Mouse (Mus musculus): Measurements from ENCODE around the gene Thsd4.
"Not testable (repeated sequence)": the region's sequence is repeated elsewhere in the genome, so short reads cannot be mapped to it uniquely, and the experiment has no call there.

Gene Thsd4

DNA sequence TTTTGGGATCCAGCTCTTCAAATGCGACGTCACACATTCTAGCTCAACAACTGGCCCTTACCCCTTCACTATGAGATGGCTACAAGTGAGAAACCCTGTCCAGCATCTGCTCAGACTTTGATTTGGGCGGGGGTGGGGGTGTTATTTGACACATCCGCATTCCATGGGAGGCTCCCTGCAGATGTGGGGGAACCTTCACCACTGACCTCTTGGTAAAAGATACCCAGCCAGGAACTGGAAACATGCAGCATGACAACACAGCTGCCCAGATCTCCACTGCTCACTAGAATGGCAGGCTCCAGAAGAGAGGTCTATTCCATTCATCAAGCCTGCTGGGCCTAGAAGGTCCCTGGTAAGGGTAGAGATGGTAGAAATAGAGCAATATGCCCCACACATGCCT is 213.7 kb downstream of the Thsd4 start:
- no peak for DNase-seq (ENCODE audit: low spot score in 2 of 2)

GRCm38 (mm10) chr9:60307469-60307868 is 214.4 kb downstream of the Thsd4 start:
- no peak for DNase-seq (ENCODE audit: low spot score in 2 of 2)

DNA sequence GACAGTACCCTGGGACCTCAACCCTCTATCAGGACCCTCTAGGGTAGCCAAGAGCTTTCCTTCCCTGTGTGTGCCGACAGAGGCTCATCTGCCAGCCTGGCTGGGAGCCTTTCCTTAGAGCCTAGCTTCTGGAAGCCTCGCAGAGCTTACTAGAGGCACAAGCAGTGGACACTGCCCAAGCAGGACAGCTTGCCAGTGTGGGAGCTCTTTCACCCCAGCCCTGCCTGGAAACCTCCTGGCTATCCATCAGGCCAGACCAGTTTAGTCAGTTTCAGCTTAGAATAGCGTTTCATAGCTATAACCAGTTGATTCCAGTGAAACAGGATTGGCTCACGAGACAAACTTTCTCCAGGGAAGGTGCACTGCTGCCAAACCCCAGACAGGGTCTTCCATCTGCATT is 215.6 kb downstream of the Thsd4 start:
- no peak for DNase-seq (ENCODE audit: low spot score in 2 of 2)

GRCm38 (mm10) chr9:60305204-60305840 is 216.5 kb downstream of the Thsd4 start:
- no peak for DNase-seq (ENCODE audit: low spot score in 2 of 2)

DNA sequence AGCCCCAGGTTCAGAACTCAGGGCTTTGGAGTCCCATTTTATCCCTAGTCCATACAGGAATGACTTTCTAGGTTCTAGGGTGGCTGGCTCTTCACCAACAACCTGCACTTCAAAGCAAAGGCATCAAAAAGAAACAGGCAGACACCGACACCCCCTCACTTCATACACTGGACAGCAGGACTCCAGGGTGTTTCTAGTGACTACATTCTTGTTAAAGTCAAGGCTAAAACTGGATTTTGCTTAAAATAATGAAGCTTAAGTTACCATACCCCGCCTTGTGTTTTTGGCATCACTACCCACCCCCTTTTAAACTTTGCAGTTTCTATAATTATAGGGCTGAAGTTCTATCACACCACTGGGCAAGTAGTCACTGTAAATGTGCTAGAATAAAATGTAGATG is 225.6 kb downstream of the Thsd4 start:
- no peak for DNase-seq (ENCODE audit: low spot score in 2 of 2)

- DNase-seq (ENCODE audit: low spot score in 2 of 2): no peak
These were observed 226.6 kb downstream of the Thsd4 start for GRCm38 (mm10) chr9:60295199-60295598.

DNA sequence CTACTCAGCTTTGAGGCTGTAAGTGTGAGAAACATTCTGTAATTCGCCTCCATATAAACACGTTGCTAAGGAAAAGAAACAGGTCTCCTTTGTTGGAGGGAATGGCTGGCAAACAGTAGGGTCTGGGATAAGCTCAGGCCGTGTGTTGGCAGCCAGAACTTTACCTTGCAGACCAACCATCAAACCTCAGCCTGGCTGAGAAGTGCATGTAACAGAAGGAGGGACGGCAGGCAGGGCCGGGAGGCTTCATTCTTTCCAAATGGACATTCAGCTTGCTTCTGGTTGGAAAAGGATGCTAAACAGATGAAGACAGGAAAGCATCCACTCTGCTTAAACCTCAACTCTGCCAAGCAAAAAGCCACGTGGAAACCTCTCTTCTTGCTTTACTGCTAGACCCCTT is 228.7 kb downstream of the Thsd4 start:
- DNase-seq (ENCODE audit: low spot score in 2 of 2): no peak

GRCm38 (mm10) chr9:60290780-60291179 is 231.1 kb downstream of the Thsd4 start:
- no peak for DNase-seq (ENCODE audit: low spot score in 2 of 2)

GRCm38 (mm10) chr9:60288789-60289188 is 233.1 kb downstream of the Thsd4 start:
- DNase-seq (ENCODE audit: low spot score in 2 of 2): no peak

GRCm38 (mm10) chr9:60286390-60286789 is 235.5 kb downstream of the Thsd4 start:
- DNase-seq (ENCODE audit: low spot score in 2 of 2): no peak

- DNase-seq (ENCODE audit: low spot score in 2 of 2): no peak
These were observed 236.8 kb downstream of the Thsd4 start for GRCm38 (mm10) chr9:60285047-60285462.

- DNase-seq (ENCODE audit: low spot score in 2 of 2): no peak
These were observed 237.5 kb downstream of the Thsd4 start for GRCm38 (mm10) chr9:60284318-60284717.

DNA sequence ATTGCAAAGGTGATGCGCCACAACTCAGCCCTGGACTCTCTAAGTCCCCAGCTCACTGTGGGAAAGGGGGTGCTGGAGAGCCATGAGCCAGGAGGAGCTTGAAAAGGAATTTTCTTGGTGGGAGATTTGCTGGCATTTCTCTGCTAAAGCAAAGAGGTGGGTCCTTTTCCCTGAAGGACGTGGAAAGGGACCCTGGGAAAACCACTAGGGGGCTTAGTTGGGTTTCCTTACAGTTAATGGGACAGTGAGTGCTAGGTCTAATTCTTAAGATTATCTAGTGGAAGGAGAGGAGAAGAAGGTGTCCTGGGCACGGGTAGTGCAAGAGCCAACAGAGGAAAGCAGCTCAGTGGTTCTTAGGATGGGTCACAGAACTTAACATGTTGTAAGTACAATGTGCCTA is 238.3 kb downstream of the Thsd4 start:
- no peak for DNase-seq (ENCODE audit: low spot score in 2 of 2)

- no peak for DNase-seq (ENCODE audit: low spot score in 2 of 2)
These were observed 240.6 kb downstream of the Thsd4 start for GRCm38 (mm10) chr9:60281281-60281680.

DNA sequence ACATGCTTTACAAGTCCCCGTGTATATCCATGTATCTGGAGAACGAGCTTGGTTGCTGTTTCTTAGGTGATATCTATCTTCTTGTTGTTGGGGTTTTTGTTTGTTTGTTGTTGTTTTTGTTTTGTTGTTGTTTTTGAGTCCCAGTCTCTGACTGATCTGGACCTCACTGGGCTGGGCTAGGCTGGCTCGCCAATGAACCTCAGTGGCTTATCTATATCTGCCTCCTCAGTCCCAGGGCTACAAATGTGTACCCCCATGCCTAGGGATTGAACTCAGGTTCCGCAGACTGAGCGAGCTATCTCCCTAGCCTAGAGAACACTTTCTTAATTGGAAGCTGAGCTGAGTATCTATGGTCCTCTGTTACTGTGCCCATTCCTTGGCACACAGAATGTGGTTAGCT is 241.1 kb downstream of the Thsd4 start:
- DNase-seq (ENCODE audit: low spot score in 2 of 2): no peak

- DNase-seq (ENCODE audit: low spot score in 2 of 2): no peak
These were observed 242.3 kb downstream of the Thsd4 start for GRCm38 (mm10) chr9:60279556-60279955.

GRCm38 (mm10) chr9:60276351-60276750 is 245.5 kb downstream of the Thsd4 start:
- no peak for DNase-seq (ENCODE audit: low spot score in 2 of 2)

DNA sequence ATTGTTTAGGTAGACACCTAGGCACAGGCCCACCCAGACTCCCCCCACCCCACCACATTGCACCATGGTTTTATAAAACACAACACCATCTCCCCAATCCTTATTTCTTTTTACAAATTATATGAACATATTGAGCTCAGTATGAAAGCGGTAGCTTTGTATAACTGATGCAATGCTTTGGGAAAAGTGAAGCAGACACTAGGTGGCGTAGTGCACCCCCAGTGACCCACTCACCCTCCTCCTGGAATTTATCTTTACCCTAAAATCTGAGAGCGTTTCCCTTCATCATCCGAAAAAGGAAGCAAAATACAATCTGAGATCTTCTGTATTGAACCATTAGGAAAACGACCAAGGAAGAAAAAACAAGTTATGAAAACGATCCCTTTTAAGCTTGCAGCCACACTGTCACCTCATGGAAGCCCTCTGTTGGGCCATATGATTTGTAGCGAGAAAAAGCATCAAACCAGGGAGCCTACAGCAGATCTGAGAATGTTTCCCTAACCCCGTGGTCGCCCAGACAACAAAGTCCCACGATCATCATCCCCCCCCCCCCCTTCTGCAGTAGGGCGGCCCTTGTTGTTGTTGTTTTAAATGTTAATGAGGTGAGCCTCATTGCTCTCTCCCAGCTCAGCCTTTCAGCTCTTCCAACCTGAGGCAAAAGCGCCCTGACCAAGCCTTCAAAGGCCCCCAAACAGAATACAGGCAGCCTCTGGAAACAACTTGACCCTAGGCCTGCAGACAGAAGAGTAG is 246.3 kb downstream of the Thsd4 start:
- peak in 1 of 2 experiments; percentile 16 for DNase-seq (ENCODE audit: low spot score in 2 of 2)

- no peak for DNase-seq (ENCODE audit: low spot score in 2 of 2)
These were observed 247.3 kb downstream of the Thsd4 start for GRCm38 (mm10) chr9:60274503-60274902.

DNA sequence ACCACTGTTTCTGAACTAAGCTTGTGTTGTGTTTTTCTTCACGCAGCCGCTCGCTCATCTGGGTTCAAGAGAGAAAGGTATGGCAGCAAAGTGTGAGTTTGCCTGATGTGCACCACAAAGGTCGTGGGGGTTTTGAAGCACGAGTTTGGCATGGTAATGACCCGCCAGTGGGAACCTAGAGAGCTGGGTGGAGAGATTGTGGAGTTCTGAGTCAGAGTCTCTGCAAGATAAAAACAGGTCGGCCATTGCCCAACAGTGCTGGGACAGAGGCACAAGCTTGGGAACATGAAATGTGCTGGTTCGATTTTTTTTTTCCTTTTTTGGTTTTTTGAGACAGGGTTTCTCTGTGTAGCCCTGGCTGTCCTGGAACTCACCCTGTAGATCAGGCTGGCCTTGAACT is 249.5 kb downstream of the Thsd4 start:
- not testable (repeated sequence) for DNase-seq (ENCODE audit: low spot score in 2 of 2)

DNA sequence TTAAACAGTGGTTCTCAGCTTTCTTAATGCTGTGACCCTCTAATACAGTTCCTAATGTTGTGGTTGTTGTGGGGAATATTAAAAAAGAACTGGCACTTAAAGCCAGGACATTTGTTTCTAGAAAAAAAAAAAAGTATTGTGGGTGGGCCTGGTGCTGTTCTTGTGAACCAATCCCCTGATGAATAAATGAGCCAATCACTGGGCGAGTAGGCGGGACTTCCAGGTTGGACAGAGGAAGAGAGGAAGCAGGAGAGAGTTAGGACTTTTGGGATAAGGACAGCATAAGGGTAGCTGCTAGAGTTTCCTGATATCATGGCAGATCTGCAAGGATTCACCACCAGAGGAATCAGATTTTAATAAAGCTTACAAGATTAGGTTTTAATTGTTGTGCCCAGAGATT is 249.9 kb downstream of the Thsd4 start:
- no peak for DNase-seq (ENCODE audit: low spot score in 2 of 2)

DNA sequence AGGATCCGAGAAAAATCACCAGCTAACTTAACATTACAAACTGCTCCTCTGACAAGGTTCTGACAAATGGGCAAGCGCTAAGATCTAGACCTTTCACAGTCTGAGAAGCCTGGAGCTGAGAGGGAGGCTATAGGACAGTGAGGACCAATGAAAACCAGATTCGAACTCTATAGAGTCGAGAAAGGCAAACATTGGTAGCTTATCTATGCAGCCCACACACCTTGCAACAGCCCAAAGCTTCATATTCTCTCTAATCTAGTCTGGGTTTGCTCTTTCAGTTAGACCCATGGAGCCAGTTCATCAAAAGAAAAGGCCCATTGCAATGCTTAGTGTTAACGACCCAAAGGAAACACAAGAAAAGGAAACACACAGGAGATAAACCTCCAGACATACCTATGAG is 252.0 kb downstream of the Thsd4 start:
- no peak for DNase-seq (ENCODE audit: low spot score in 2 of 2)

DNA sequence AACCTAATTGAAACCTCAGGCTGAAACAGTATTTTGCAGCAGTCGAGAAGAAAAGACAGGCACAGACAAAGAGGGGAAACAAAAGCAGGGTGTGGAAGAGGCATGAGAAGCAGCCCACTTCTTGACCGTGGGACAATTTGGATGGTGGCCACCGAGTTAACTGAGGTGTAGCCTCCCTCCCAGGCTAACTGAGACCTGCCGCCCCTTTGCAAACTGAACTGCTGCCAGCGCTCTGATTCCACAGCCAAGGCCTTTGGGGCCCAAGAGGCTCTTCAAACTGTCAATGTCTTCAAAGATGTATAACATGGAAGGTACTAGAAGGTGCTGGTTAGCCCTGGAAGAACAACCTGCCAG is 254.6 kb downstream of the Thsd4 start:
- DNase-seq (ENCODE audit: low spot score in 2 of 2): no peak
